Mouse (Mus musculus): ENCODE results near the gene Gm20449.
"Not testable (repeated sequence)": the region's sequence is repeated elsewhere in the genome, so short reads cannot be mapped to it uniquely, and the experiment has no call there.

Gene Gm20449

GRCm38 (mm10) chr7:41499389-41500049 is at the start of gene Gm20449, which contains the start of gene AW146154:
Gene Gm20449, minus strand, starts transcription at chr7:41499417.
Gene AW146154, minus strand, starts transcription at chr7:41499890.
- peak; percentile 94 for DNase-seq (ENCODE audit: low read depth, low spot score)

GRCm38 (mm10) chr7:41512672-41513071 is 13.5 kb upstream of the Gm20449 start:
- DNase-seq (ENCODE audit: low read depth, low spot score), result no peak

DNA sequence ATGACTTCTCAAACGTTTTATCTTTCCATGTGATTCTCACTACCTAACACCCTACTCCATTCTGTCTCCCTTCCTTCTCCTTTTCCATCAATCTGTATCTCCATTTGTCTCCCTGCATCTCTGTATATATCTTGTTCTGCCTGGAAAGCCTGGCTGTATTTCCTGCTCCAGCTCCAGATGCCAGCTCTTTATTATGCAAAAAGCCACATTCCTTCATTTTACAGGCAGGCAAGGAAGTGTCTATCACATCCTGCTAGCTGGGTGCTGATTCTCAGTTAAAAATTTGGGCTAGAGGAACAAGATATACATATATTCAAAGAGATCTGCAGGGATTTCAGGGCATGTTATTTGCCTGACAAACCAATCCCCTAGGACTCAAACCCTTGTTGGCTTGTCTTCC is 13.0 kb upstream of the Gm20449 start:
- DNase-seq (ENCODE audit: low read depth, low spot score), result no peak

DNA sequence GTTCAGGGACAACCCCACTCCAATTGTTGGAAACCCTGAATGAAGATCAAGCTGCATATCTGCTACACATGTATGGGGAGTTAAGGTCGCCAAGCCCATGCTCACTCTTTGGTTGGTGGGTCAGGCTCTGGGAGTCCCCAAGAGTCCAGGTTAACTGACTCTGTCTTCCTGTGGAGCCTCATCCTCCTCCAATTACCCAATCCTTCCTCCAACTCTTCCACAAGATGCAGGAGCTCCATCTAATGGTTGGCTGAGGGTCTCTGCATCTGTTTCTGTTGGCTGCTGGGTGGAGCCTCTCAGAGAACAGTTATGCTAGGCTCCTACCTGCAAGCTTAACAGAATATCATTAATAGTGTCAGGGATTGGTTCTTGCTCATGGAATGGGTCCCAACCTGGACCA is 3.2 kb upstream of the Gm20449 start:
- peak; percentile 7 for DNase-seq (ENCODE audit: low read depth, low spot score)

DNA sequence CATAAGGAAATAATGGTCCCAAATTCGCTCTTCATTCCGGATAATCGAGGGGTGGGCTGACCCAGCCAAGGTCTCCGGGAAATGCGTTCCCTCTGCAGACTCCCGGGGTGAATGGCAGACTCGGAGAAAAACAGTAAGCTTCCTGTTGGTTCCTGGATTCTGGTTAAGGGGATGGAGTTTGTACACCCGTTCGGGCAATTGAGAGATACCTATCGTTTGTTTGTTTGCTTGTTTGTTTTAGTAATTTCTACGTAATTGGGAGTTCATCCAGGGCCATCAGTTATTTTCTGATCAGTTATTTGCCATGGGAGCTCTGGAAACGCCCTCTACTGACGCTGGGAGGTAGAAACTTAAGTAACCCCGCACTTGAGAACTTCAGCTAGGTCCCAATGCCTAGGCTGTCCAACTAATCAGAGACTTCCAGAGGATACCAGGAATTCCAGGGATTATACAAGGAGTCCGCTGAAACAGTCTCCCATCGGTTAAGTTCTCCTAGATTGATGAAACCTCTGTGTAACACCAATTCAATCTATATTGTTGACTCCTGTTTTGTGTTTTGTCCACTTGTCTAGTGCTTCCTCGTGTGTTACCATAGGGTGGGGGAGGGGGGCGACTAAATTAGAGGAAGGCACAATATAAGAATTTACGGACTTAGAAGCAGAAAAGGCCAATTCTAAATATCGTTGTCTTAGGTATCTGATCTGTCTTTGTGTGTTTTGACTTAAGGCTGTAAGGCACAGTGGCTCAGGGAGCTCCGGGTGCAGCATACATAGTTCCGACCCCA is 1.1 kb upstream of the Gm20449 start:
- DNase-seq (ENCODE audit: low read depth, low spot score), result peak; percentile 77

DNA sequence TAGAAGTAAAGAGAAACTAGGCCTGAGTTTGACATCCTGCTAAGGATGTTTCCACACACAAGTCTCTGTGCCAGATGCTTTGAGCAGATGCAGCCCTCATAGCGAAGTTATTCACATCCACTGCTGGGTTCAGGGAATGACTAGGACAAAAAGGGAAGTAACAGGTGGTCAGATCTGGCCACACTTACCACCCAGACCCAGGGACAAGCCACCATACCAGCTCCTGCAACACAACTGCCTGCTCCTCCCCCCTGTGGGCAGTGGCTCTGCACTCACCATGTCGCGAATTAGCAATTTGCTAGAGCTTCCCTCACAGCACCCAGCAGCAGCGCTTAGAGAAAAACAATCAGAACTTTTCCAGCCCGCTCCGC is 214 bp downstream of the Gm20449 start:
- not testable (repeated sequence) for DNase-seq (ENCODE audit: low read depth, low spot score)

GRCm38 (mm10) chr7:41498464-41498863 is 753 bp downstream of the Gm20449 start:
- peak; percentile 1 for DNase-seq (ENCODE audit: low read depth, low spot score)

DNA sequence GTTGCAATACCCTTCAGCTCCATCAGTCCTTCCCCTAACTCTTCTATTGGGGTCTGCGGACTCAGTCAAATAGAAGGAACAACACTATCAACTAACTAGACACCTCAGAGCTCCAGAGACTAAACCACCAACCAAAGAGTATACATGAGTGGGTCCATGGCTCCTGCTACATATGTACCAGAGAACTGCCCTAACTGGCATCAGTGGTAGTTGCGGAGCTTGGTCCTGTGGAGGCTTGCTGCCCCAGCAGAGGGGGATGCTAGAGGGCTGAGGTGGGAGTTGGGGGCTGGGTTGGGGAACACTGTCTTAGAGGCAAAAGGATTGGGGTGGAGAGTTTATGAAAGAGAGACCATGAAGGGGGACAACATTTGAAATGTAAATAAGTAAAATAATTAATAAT is 1.3 kb downstream of the Gm20449 start:
- peak; percentile 1 for DNase-seq (ENCODE audit: low read depth, low spot score)

DNA sequence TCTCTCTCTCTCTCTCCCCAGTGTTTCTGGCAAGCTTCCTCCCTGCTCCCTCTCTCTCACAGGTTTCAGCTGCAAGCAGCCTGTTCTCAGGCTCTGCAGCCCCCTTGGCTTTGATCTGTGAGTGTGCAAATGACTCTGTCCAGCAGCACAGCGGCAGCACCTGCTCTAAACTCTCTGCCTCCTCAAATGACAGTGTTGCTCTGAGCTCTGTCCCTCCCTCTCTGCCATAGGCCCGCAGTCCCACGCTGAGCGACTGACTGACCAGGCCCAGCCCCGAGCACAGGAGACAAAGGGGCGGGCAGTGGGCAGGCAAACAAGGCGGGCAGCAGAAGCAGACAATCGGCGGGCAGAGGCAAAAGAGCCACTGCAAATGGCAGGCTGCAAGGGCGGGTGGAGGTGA is 47.4 kb downstream of the Gm20449 start:
- DNase-seq (ENCODE audit: low read depth, low spot score), result no peak

- not testable (repeated sequence) for DNase-seq (ENCODE audit: low read depth, low spot score)
These were observed 50.6 kb downstream of the Gm20449 start, which contains the start of gene Vmn2r57 for GRCm38 (mm10) chr7:41448596-41448995. Gene Vmn2r57, minus strand, starts transcription at chr7:41448696.

DNA sequence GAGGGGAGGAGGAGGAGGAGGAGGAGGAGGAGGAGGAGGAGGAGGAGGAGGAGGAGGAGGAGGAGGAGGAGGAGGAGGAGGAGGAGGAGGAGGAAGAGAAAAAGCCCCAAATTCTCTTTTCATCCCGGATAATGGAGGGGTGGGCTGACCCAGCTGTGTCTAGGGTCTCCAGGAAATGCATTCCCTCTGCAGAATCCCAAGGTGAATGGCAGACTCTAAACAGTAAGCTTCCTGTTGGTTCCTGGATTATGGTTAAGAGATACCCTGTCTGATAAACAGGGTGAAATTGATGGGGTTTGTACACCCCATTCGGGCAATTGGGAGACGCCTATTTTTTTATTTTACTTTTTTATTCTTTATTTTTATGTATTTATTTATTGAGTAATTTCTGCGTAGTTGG is 105.1 kb downstream of the Gm20449 start:
- peak; percentile 7 for DNase-seq (ENCODE audit: low read depth, low spot score)

- peak; percentile 94 for DNase-seq (ENCODE audit: low read depth, low spot score)
These were observed 105.9 kb downstream of the Gm20449 start, which contains the start of gene AI987944 for GRCm38 (mm10) chr7:41393048-41393971. Gene AI987944, minus strand, starts transcription at chr7:41393379.

Measured in CD4-positive, CD25-positive, alpha-beta regulatory T cell, adult 2 months (primary cell).